Mouse (Mus musculus): ENCODE data around the gene Tmigd3. TPM values are rescaled to one million over a fixed set of nuclear protein-coding genes. Genes with fewer than 3 reads are reported as not detected.

Tmigd3 gene
- polyA plus RNA-seq, 1 experiment = not detected

DNA sequence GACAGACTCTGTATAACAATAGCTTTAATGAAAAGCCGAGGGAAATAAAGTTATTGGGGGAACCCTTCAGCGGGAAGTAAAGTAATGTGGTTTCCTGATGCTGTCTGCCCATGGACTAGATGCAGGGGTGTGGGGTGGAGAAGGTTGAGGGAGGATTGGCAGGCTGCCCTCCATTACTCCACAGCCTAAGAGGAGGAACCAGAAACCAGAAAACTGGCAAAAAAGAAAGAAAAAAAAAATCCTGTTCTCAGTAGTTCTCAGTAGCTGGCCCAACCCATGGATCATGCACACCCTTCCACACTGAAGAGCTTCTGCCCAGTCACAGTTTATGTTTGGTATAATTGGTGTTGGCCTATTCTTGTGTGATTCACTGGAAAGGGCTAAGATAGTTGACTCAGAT is 27.6 kb downstream of the Tmigd3 start:
- TF ChIP-seq USF1 (IDR thresholded peaks at IDR 0.05; ENCODE audit: low read depth) = no peak
- no peak overlapping the region for H3ac ChIP-seq (ENCODE audit: control insufficient read depth, insufficient read length, low read depth)
- no peak overlapping the region for H3K4me3 ChIP-seq (ENCODE audit: insufficient read depth, poor library complexity, severe bottlenecking)
- H3K27me3 ChIP-seq (ENCODE audit: control insufficient read depth, insufficient read depth, insufficient read length) = no peaks in the 10 kb centered on the region
- no peaks in the 10 kb centered on the region for H3K79me3 ChIP-seq (ENCODE audit: low read depth)
- no peaks in the 10 kb centered on the region for H3K36me3 ChIP-seq (ENCODE audit: control insufficient read depth, insufficient read depth)
- H3K79me2 ChIP-seq (ENCODE audit: control insufficient read depth, insufficient read depth) = no peaks in the 10 kb centered on the region

DNA sequence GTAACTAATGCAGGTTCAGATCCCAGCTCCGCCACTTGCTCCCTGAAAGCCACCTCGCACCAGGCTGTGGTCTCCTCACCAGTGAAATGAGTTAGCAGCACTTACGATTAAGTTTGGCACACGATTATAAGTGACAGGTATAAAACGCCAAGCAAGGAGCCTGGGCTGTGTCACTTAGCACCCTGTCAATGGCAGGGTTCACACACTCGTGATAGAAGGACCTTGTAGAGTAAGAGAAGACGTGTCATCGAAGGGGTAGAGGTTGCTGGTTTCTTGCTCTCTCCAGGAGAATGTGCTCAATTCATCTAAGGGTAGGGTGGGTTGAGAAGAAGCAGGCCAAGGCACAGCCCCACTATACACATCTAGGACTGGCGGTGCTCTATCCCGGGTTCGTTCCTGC is 28.2 kb downstream of the Tmigd3 start:
- Histone ChIP-seq H3K27me3 (ENCODE audit: control insufficient read depth, insufficient read depth, insufficient read length) (no peaks in the 10 kb centered on the region), H3K36me3 (ENCODE audit: control insufficient read depth, insufficient read depth) (no peaks in the 10 kb centered on the region), H3ac (ENCODE audit: control insufficient read depth, insufficient read length, low read depth) (no peak overlapping the region), H3K79me2 (ENCODE audit: control insufficient read depth, insufficient read depth) (no peaks in the 10 kb centered on the region), H3K79me3 (ENCODE audit: low read depth) (no peaks in the 10 kb centered on the region), H3K4me3 (ENCODE audit: insufficient read depth, poor library complexity, severe bottlenecking) (no peak overlapping the region)
- TF ChIP-seq MAX (IDR thresholded peaks at IDR 0.05) = no peak
- TF ChIP-seq MYOG (IDR thresholded peaks at IDR 0.05; ENCODE audit: control insufficient read depth, extremely low read depth, insufficient read length) = no peak
- no peak for TF ChIP-seq CTCF (IDR thresholded peaks at IDR 0.05; ENCODE audit: control insufficient read depth, insufficient read depth, insufficient read length)
- no peak for TF ChIP-seq MYOD1 (IDR thresholded peaks at IDR 0.05; ENCODE audit: control insufficient read depth, insufficient read length, low read depth)
- no peak for TF ChIP-seq FOSL1 (IDR thresholded peaks at IDR 0.05; ENCODE audit: insufficient read depth, low read length, poor library complexity, severe bottlenecking)

DNA sequence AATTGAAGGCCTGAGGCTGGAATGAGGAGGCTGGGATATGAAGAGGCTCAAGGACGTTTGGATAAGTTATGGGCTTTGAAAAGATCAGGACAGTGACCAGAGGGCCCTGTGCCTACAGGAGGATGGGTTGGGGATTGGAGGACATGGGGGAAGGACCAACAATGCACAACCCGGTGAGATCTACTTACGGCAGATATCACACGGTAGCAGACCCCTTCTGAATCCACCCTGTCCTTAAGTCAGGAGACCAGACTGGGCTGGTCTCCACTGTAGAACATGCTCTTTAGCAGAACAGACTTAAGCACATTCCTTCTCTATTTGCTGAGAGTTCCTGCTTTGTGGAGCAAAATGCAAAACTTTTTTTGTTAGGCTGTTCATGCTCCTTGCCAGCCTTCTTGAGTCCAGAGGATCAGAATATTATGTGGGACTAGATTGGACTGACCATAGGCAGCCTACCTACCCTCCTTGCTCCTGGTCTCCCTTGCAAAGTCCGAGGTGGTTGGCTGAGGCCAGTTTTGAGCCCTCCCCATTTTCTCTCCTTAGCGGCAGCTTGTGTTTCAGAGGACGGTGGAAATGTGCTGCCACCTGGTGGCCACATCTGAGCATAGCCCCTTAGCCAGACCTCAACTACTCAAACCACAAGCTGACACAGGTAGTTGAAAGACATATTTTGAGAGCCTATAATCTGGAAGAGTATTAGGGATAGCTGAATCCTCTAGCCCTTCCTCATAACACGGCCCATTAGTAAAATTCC is 28.9 kb downstream of the Tmigd3 start:
- Histone ChIP-seq H3K4me3 (ENCODE audit: insufficient read depth, poor library complexity, severe bottlenecking) (no peak overlapping the region), H3K36me3 (ENCODE audit: control insufficient read depth, insufficient read depth) (no peaks in the 10 kb centered on the region), H3K79me3 (ENCODE audit: low read depth) (no peaks in the 10 kb centered on the region), H3ac (ENCODE audit: control insufficient read depth, insufficient read length, low read depth) (no peak overlapping the region), H3K79me2 (ENCODE audit: control insufficient read depth, insufficient read depth) (no peaks in the 10 kb centered on the region), H3K27me3 (ENCODE audit: control insufficient read depth, insufficient read depth, insufficient read length) (peaks cover under 1% of the 10 kb centered on the region)
- TF ChIP-seq FOSL1 (IDR thresholded peaks at IDR 0.05; ENCODE audit: insufficient read depth, low read length, poor library complexity, severe bottlenecking) (no peak), CTCF (IDR thresholded peaks at IDR 0.05; ENCODE audit: control insufficient read depth, insufficient read depth, insufficient read length) (peak; percentile 57)

DNA sequence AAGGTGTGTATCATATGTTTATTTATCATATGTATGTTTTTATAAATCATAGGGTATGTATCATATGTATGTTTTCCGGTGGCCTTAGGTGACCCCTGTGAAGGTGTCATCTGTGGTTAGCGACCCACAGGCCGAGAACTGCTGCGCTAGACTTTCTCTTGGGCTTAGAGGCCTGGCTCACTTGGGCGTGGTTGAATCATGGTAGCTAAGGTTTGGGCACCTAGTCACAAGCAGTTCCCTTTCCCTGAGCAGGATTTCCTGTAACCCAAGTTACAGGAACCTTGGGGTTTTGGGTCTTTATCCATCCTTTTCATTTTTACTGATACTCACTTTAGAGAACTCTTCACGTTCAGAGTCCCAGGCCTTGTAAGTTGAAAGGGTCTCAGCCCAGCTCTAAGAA is 29.6 kb downstream of the Tmigd3 start:
- no peak for TF ChIP-seq MYOD1 (IDR thresholded peaks at IDR 0.05; ENCODE audit: control insufficient read depth, insufficient read length, low read depth)
- no peak for TF ChIP-seq MAX (IDR thresholded peaks at IDR 0.05)
- no peak for TF ChIP-seq CEBPB (IDR thresholded peaks at IDR 0.05; ENCODE audit: low read depth)
- no peak for TF ChIP-seq USF1 (IDR thresholded peaks at IDR 0.05; ENCODE audit: low read depth)
- H3K79me2 ChIP-seq (ENCODE audit: control insufficient read depth, insufficient read depth) = no peaks in the 10 kb centered on the region
- no peaks in the 10 kb centered on the region for H3K79me3 ChIP-seq (ENCODE audit: low read depth)
- H3K36me3 ChIP-seq (ENCODE audit: control insufficient read depth, insufficient read depth) = no peaks in the 10 kb centered on the region
- no peak overlapping the region for H3ac ChIP-seq (ENCODE audit: control insufficient read depth, insufficient read length, low read depth)
- H3K4me3 ChIP-seq (ENCODE audit: insufficient read depth, poor library complexity, severe bottlenecking) = no peak overlapping the region
- peaks cover 6% of the 10 kb centered on the region for H3K27me3 ChIP-seq (ENCODE audit: control insufficient read depth, insufficient read depth, insufficient read length)

GRCm38 (mm10) chr3:105900716-105901115 is 30.0 kb downstream of the Tmigd3 start:
- Histone ChIP-seq H3K27me3 (ENCODE audit: control insufficient read depth, insufficient read depth, insufficient read length) (peaks cover 6% of the 10 kb centered on the region), H3K79me3 (ENCODE audit: low read depth) (no peaks in the 10 kb centered on the region), H3K36me3 (ENCODE audit: control insufficient read depth, insufficient read depth) (no peaks in the 10 kb centered on the region), H3K4me3 (ENCODE audit: insufficient read depth, poor library complexity, severe bottlenecking) (no peak overlapping the region), H3K79me2 (ENCODE audit: control insufficient read depth, insufficient read depth) (no peaks in the 10 kb centered on the region), H3ac (ENCODE audit: control insufficient read depth, insufficient read length, low read depth) (no peak overlapping the region)
- TF ChIP-seq CEBPB (IDR thresholded peaks at IDR 0.05; ENCODE audit: low read depth) (no peak), MYOD1 (IDR thresholded peaks at IDR 0.05; ENCODE audit: control insufficient read depth, insufficient read length, low read depth) (no peak), MAX (IDR thresholded peaks at IDR 0.05) (no peak), CTCF (IDR thresholded peaks at IDR 0.05; ENCODE audit: control insufficient read depth, insufficient read depth, insufficient read length) (no peak), MYOG (IDR thresholded peaks at IDR 0.05; ENCODE audit: control insufficient read depth, extremely low read depth, insufficient read length) (no peak), FOSL1 (IDR thresholded peaks at IDR 0.05; ENCODE audit: insufficient read depth, low read length, poor library complexity, severe bottlenecking) (no peak), USF1 (IDR thresholded peaks at IDR 0.05; ENCODE audit: low read depth) (no peak)

- H3ac ChIP-seq (ENCODE audit: control insufficient read depth, insufficient read length, low read depth) = no peak overlapping the region
- no peak overlapping the region for H3K4me3 ChIP-seq (ENCODE audit: insufficient read depth, poor library complexity, severe bottlenecking)
- TF ChIP-seq CTCF (IDR thresholded peaks at IDR 0.05; ENCODE audit: control insufficient read depth, insufficient read depth, insufficient read length) = no peak
- no peak for TF ChIP-seq CEBPB (IDR thresholded peaks at IDR 0.05; ENCODE audit: low read depth)
- H3K36me3 ChIP-seq (ENCODE audit: control insufficient read depth, insufficient read depth) = no peaks in the 10 kb centered on the region
- H3K79me2 ChIP-seq (ENCODE audit: control insufficient read depth, insufficient read depth) = no peaks in the 10 kb centered on the region
- H3K79me3 ChIP-seq (ENCODE audit: low read depth) = no peaks in the 10 kb centered on the region
- H3K27me3 ChIP-seq (ENCODE audit: control insufficient read depth, insufficient read depth, insufficient read length) = peaks cover 6% of the 10 kb centered on the region
These were observed 30.8 kb downstream of the Tmigd3 start for GRCm38 (mm10) chr3:105901468-105901867.
